Mouse (Mus musculus): Measurements from ENCODE around the gene Olfr53.
"Not testable (repeated sequence)": the region's sequence is repeated elsewhere in the genome, so short reads cannot be mapped to it uniquely, and the experiment has no call there.

GRCm38 (mm10) chr7:140600969-140601368 is 45.3 kb upstream of the Olfr53 start, which contains the start of gene Olfr46:
- not testable (repeated sequence) for TF ChIP-seq CTCF (IDR thresholded peaks at IDR 0.05; ENCODE audit: low read depth, low read length); POLR2A (IDR thresholded peaks at IDR 0.05; ENCODE audit: borderline replicate concordance, low read depth, low read length)
